Mouse (Mus musculus): ENCODE results near the gene Ccno. TPM values are rescaled to one million over a fixed set of nuclear protein-coding genes. Genes with fewer than 3 reads are reported as not detected.

Gene Ccno
- total and polyA plus RNA-seq, 2 experiments from 2014 or later = 0.14 TPM; not detected in 1

- Histone ChIP-seq H3K9ac (replicated peaks; ENCODE audit: low read depth, low read length) (no peak overlapping the region), H3K27ac (ENCODE audit: low read depth) (no peak overlapping the region), H3K9me3 (replicated peaks; ENCODE audit: control insufficient read depth, low read length) (no peaks in the 10 kb centered on the region), H3K36me3 (replicated peaks; ENCODE audit: control insufficient read depth, insufficient read depth, low read length) (no peaks in the 10 kb centered on the region), H3K4me3 (ENCODE audit: low read depth, low read length) (peak overlapping the region; percentile 56), H3K4me1 (ENCODE audit: control insufficient read depth, insufficient read depth) (peaks cover 14% of the 10 kb centered on the region), H3K4me2 (ENCODE audit: low read depth, low read length) (peak overlapping the region; percentile 96; the same call in 1 of the 2 replicates), H3K27me3 (ENCODE audit: control insufficient read depth, insufficient read depth, low read length) (peaks cover 78% of the 10 kb centered on the region)
- DNase-seq (ENCODE audit: low spot score) (no peak), ATAC-seq (ENCODE audit: insufficient read depth, low read depth) (no peak)
- 2% methylated on average over 17 of the region's 17 CpGs for WGBS
- no peak for TF ChIP-seq EP300 (IDR thresholded peaks at IDR 0.05; ENCODE audit: low read depth)
- TF ChIP-seq CTCF (IDR thresholded peaks at IDR 0.05; ENCODE audit: low read depth) = no peak
These were observed 1.1 kb upstream of the Ccno start for GRCm38 (mm10) chr13:112986451-112986950.

- TF ChIP-seq CTCF (IDR thresholded peaks at IDR 0.05; ENCODE audit: low read depth) = no peak
- no peak for TF ChIP-seq EP300 (IDR thresholded peaks at IDR 0.05; ENCODE audit: low read depth)
- Histone ChIP-seq H3K9me3 (replicated peaks; ENCODE audit: control insufficient read depth, low read length) (no peaks in the 10 kb centered on the region), H3K27ac (ENCODE audit: low read depth) (no peak overlapping the region), H3K27me3 (ENCODE audit: control insufficient read depth, insufficient read depth, low read length) (peaks cover 82% of the 10 kb centered on the region), H3K4me1 (ENCODE audit: control insufficient read depth, insufficient read depth) (peaks cover 14% of the 10 kb centered on the region), H3K36me3 (replicated peaks; ENCODE audit: control insufficient read depth, insufficient read depth, low read length) (no peaks in the 10 kb centered on the region), H3K9ac (replicated peaks; ENCODE audit: low read depth, low read length) (peak overlapping the region; percentile 32; the same call in 1 of the 2 replicates), H3K4me2 (ENCODE audit: low read depth, low read length) (peak overlapping the region; percentile 96), H3K4me3 (ENCODE audit: low read depth, low read length) (peak overlapping the region; percentile 56)
- DNase-seq (ENCODE audit: low spot score) = no peak
- ATAC-seq (ENCODE audit: insufficient read depth, low read depth) = peak; percentile 52
- WGBS = under 1% methylated on average over 39 of the region's 39 CpGs
These were observed 389 bp downstream of the Ccno start for GRCm38 (mm10) chr13:112987991-112988390.

DNA sequence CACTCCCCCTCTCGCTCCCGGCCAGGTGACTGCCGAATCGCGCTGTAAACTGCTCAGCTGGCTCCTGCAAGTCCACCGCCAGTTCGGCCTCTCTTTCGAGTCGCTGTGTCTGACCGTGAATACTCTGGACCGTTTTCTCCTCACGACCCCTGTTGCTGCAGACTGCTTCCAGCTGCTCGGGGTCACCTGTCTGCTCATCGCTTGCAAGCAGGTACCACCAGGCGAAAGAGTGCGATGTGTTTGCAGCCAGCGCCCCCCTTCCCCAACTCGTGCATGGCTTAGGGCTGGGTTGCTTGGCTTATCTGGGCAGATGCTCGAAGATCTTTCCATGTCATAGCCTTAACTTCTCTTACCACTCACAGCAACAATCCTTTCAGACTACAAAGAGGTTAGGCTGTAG is 1.3 kb downstream of the Ccno start:
- Histone ChIP-seq H3K36me3 (replicated peaks; ENCODE audit: control insufficient read depth, insufficient read depth, low read length) (no peaks in the 10 kb centered on the region), H3K4me2 (ENCODE audit: low read depth, low read length) (peak overlapping the region; percentile 96), H3K4me1 (ENCODE audit: control insufficient read depth, insufficient read depth) (peaks cover 21% of the 10 kb centered on the region), H3K27ac (ENCODE audit: low read depth) (no peak overlapping the region), H3K4me3 (ENCODE audit: low read depth, low read length) (peak overlapping the region; percentile 56), H3K27me3 (ENCODE audit: control insufficient read depth, insufficient read depth, low read length) (peaks cover 84% of the 10 kb centered on the region), H3K9ac (replicated peaks; ENCODE audit: low read depth, low read length) (no peak overlapping the region), H3K9me3 (replicated peaks; ENCODE audit: control insufficient read depth, low read length) (no peaks in the 10 kb centered on the region)
- no peak for TF ChIP-seq CTCF (IDR thresholded peaks at IDR 0.05; ENCODE audit: low read depth)
- 2% methylated on average over 19 of the region's 19 CpGs for WGBS
- DNase-seq (ENCODE audit: low spot score) (no peak), ATAC-seq (ENCODE audit: insufficient read depth, low read depth) (no peak)

- WGBS = 1% methylated on average over 23 of the region's 23 CpGs
- H3K4me2 ChIP-seq (ENCODE audit: low read depth, low read length) = peak overlapping the region; percentile 35
- H3K27ac ChIP-seq (ENCODE audit: low read depth) = no peak overlapping the region
- DNase-seq (ENCODE audit: low spot score) = no peak
- H3K36me3 ChIP-seq (replicated peaks; ENCODE audit: control insufficient read depth, insufficient read depth, low read length) = no peaks in the 10 kb centered on the region
- no peaks in the 10 kb centered on the region for H3K9me3 ChIP-seq (replicated peaks; ENCODE audit: control insufficient read depth, low read length)
- no peak overlapping the region for H3K4me3 ChIP-seq (ENCODE audit: low read depth, low read length)
- ATAC-seq (ENCODE audit: insufficient read depth, low read depth) = no peak
- peaks cover 86% of the 10 kb centered on the region for H3K27me3 ChIP-seq (ENCODE audit: control insufficient read depth, insufficient read depth, low read length)
- no peak for TF ChIP-seq CTCF (IDR thresholded peaks at IDR 0.05; ENCODE audit: low read depth)
- TF ChIP-seq EP300 (IDR thresholded peaks at IDR 0.05; ENCODE audit: low read depth) = no peak
- peaks cover 23% of the 10 kb centered on the region for H3K4me1 ChIP-seq (ENCODE audit: control insufficient read depth, insufficient read depth)
- no peak overlapping the region for H3K9ac ChIP-seq (replicated peaks; ENCODE audit: low read depth, low read length)
These were observed 1.9 kb downstream of the Ccno start for GRCm38 (mm10) chr13:112989541-112989940.

- Histone ChIP-seq H3K9ac (replicated peaks; ENCODE audit: low read depth, low read length) (no peak overlapping the region), H3K36me3 (replicated peaks; ENCODE audit: control insufficient read depth, insufficient read depth, low read length) (no peaks in the 10 kb centered on the region), H3K4me3 (ENCODE audit: low read depth, low read length) (no peak overlapping the region), H3K9me3 (replicated peaks; ENCODE audit: control insufficient read depth, low read length) (no peaks in the 10 kb centered on the region), H3K27ac (ENCODE audit: low read depth) (no peak overlapping the region), H3K4me1 (ENCODE audit: control insufficient read depth, insufficient read depth) (peaks cover 23% of the 10 kb centered on the region), H3K27me3 (ENCODE audit: control insufficient read depth, insufficient read depth, low read length) (peaks cover 90% of the 10 kb centered on the region), H3K4me2 (ENCODE audit: low read depth, low read length) (0 out of 2 replicates have a peak overlapping the region, but pooled peaks have one; percentile 2)
- ATAC-seq (ENCODE audit: insufficient read depth, low read depth) = no peak
- TF ChIP-seq EP300 (IDR thresholded peaks at IDR 0.05; ENCODE audit: low read depth) (no peak), CTCF (IDR thresholded peaks at IDR 0.05; ENCODE audit: low read depth) (no peak)
- WGBS = 26% methylated on average over 4 of the region's 4 CpGs
- DNase-seq (ENCODE audit: low spot score) = no peak
These were observed 2.7 kb downstream of the Ccno start for GRCm38 (mm10) chr13:112990346-112990745.

Measured in heart, postnatal 0 days (tissue).